Mouse (Mus musculus) G1E (cell line): ENCODE results near the gene Lancl2. TPM values are rescaled to one million over a fixed set of nuclear protein-coding genes. Genes with fewer than 3 reads are reported as not detected.

Experiments used
- ATAC-seq: 2 replicates; pipeline ENCODE4 v1.8.0; 2016; ENCODE audit warnings: mild to moderate bottlenecking; ENCODE audit not compliant: insufficient number of reproducible peaks, poor library complexity, low FRiP score, severe bottlenecking; ENCODE audit errors: extremely low read depth
- DNase-seq: peaks from one replicate; pipeline ENCODE4 v3.0.0; 2012; ENCODE audit warnings: low spot score
- H3K27me3 ChIP-seq: 2 replicates; pipeline ENCODE4 v1.6.1; 2012; ENCODE audit warnings: mild to moderate bottlenecking, low read length, inconsistent platforms; ENCODE audit not compliant: insufficient read depth
- H3K36me3 ChIP-seq: replicated peaks from 2 replicates; pipeline ENCODE3; 2012; ENCODE audit warnings: mild to moderate bottlenecking, inconsistent platforms
- H3K4me1 ChIP-seq: 2 replicates; pipeline ENCODE4 v1.6.1; 2012; ENCODE audit warnings: low read depth, low read length, inconsistent platforms, mixed read lengths; ENCODE audit not compliant: insufficient read depth
- H3K4me3 ChIP-seq: 2 replicates; pipeline ENCODE4 v1.5.1; 2012; ENCODE audit warnings: low read depth, mild to moderate bottlenecking, inconsistent platforms, low read length, moderate library complexity, mixed read lengths
- H3K9me3 ChIP-seq: replicated peaks from 2 replicates; pipeline ENCODE4 v1.6.1; 2012; ENCODE audit warnings: inconsistent platforms
- CTCF ChIP-seq: IDR thresholded peaks from 2 replicates; pipeline ENCODE4 v1.5.1; 2012; ENCODE audit warnings: low read depth, low read length, inconsistent platforms, mixed read lengths
- GATA1 ChIP-seq: IDR thresholded peaks from 2 replicates; pipeline ENCODE4 v1.6.1; 2012; ENCODE audit warnings: borderline replicate concordance, low read length, inconsistent platforms, mixed read lengths
- GATA2 ChIP-seq: IDR thresholded peaks from 2 replicates; pipeline ENCODE4 v1.6.1; 2012; ENCODE audit warnings: low read depth, low read length, inconsistent platforms, borderline replicate concordance
- POLR2AphosphoS5 ChIP-seq: IDR thresholded peaks from 2 replicates; pipeline ENCODE4 v1.6.1; 2012; ENCODE audit warnings: low read depth, low read length, inconsistent platforms; ENCODE audit not compliant: insufficient replicate concordance
- TAL1 ChIP-seq: conservative IDR thresholded peaks from 2 replicates; pipeline ENCODE4 v1.6.1; 2012; ENCODE audit warnings: low read depth, low read length, inconsistent platforms, mixed read lengths
- polyA plus RNA-seq: library from polyadenylated mRNA; stranded (reverse); fragments of >175 nt; gene quantifications from 2 replicates; pipeline ENCODE4 v1.2.3, GENCODE M21; 2012
- total RNA-seq, 2 experiments: library from RNA; stranded (forward) in 1 of 2; stranded (reverse) in 1 of 2; fragments of 200-1000 nt in 1 of 2; fragments of >200 nt in 1 of 2; fragmentation: Nextera tagmentation in 1 of 2; gene quantifications; 2 replicates each; pipeline ENCODE4 v1.2.3; 2014 to 2017

Lancl2 gene
- total and polyA plus RNA-seq, 3 experiments, result 22.1 to 33.8 (median 26.2) TPM

DNA sequence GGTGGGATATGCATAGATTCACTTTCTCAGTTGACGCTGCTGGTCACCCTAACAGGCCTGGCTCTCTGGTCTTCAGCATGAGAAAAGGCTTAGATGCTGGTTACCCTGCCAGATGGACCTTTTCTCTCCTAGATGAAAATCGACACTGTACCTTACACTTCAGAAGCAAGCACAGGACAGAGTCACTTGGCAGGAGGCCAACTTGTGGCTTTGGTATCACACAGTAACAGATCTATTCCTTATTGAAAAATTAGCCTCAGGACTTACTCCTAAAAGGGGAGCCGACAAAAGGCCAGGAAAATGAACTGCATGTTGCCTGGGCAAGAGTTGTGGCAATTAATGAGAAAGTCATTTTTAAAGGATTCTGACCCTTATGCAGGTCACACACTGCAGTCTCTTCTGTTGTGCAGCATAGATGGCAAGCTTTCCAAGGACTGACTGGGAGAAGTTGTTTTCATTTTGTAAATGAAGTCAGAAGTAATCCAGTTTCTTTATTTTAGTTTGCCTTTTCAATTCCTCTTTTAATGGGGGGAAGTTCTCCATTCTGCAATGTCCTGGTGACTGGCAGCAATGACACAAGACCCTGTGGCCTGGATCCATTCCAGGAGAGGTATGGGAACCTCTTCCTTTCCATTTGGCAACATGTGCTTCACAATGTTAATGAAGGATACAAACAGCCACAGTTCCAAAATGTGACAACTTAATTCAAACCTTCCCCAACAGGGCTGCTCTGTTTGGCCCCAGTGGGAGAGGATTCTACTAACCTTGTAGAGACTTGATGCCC lies 62.9 kb downstream of the Lancl2 start:
- no peak overlapping the region for H3K4me3 ChIP-seq
- ATAC-seq (0 out of 2 replicates have a peak, but pooled peaks have one; percentile 6), DNase-seq (no peak)
- H3K36me3 ChIP-seq, result peaks cover 18% of the 10 kb centered on the region
- no peaks in the 10 kb centered on the region for H3K9me3 ChIP-seq
- H3K4me1 ChIP-seq, result peaks cover 74% of the 10 kb centered on the region
- no peaks in the 10 kb centered on the region for H3K27me3 ChIP-seq
- no peak for TF ChIP-seq GATA2
- no peak for TF ChIP-seq GATA1
- no peak for TF ChIP-seq TAL1
- TF ChIP-seq CTCF, result no peak

DNA sequence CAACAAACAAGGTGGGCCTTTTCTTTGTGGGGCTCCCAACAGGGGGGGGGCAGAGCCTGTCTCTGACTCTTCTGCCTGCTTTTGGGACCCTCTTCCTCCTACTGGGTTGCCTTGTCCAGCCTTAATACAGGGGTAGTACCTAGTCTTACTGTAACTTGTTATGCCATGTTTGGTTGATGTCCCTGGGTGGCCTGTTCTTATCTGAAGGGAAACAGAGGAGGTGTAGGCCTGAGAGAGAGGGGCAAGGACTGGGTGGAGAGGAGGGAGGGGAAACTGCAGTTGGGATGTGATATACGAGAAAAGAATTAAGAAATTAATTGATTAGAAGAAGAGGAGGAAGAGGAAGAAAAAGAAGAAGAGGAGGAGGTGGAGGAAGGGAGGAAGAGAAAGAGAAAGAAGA lies 63.9 kb downstream of the Lancl2 start:
- Histone ChIP-seq H3K36me3 (peaks cover 16% of the 10 kb centered on the region), H3K27me3 (no peaks in the 10 kb centered on the region), H3K4me1 (peaks cover 74% of the 10 kb centered on the region), H3K9me3 (no peaks in the 10 kb centered on the region), H3K4me3 (no peak overlapping the region; the same call in 1 of the 2 replicates)
- ATAC-seq, result peak; percentile 42; the same call in 1 of the 2 replicates
- DNase-seq, result no peak
- TF ChIP-seq POLR2AphosphoS5 (no peak), TAL1 (no peak), GATA2 (no peak), CTCF (no peak), GATA1 (no peak)

DNA sequence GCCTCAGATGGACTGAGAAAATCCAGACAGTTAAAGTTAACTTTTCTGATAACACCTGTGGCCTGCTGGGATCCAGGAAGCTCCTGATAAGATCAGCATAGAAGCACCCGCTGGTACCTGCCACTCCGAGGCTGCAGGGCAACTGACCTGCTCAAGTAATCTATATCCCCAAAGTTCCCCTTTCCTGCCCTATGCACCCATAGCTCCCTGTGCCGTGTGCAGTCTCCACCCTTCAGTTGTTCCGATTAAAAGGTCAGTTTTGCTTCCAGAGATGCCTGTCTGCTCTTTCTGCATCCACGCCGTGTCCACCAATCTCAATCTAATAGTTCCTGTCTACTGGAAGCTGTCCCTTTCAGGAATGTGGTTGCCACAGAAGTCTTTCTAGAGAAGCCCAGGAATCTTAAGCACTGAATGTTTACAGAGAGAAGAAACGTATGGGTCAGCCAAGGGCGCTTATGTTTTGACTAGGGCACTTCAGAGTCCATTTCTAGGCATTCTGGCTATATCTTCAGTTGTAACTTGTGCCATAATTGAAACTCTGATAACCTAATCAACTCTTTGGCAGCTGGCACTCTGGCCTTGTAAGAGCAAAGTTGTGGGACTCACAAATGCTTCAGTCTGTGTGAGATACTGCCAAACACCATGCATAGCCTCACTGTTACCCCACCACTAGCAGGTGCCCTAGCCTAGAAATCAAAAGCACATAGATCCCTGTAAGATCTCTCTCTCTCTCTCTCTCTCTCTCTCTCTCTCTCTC lies 65.0 kb downstream of the Lancl2 start:
- ATAC-seq (peak; percentile 18), DNase-seq (no peak)
- no peak for TF ChIP-seq POLR2AphosphoS5
- no peak for TF ChIP-seq GATA1
- no peak for TF ChIP-seq CTCF
- TF ChIP-seq TAL1, result no peak
- peak overlapping the region; percentile 45; the same call in 1 of the 2 replicates for H3K4me3 ChIP-seq
- no peaks in the 10 kb centered on the region for H3K27me3 ChIP-seq
- peaks cover 72% of the 10 kb centered on the region for H3K4me1 ChIP-seq
- H3K9me3 ChIP-seq, result no peaks in the 10 kb centered on the region
- peaks cover 16% of the 10 kb centered on the region for H3K36me3 ChIP-seq

DNA sequence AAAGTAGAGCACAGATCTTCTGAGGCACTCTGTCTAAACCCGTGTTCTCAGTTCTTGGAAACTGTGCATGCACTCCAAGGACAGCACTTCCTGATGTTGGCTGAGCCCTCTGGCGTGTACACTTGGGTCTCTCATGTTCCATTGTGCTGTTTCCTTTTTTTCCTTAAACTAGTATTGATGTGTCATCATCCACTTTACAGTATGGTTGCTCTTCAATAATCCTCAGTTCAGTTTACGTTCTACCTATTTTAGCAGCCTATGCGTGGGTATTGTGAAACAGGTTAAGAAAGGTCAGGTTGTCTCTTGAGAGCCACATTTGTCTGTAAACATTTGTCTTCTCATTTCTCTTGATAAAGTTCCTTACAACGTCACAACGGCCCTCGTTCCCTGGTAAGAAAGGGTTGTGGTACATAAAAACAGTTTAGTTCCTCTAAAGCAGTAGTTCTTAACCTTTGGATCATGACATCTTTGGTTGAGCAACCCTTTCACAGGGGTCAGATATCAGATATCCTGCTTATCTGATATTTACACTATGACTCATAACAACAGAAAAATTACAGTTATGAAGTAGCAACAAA lies 66.7 kb downstream of the Lancl2 start:
- Histone ChIP-seq H3K4me1 (peaks cover 56% of the 10 kb centered on the region), H3K4me3 (no peak overlapping the region), H3K27me3 (no peaks in the 10 kb centered on the region), H3K36me3 (peaks cover 27% of the 10 kb centered on the region), H3K9me3 (no peaks in the 10 kb centered on the region)
- ATAC-seq (0 out of 2 replicates have a peak, but pooled peaks have one; percentile 10), DNase-seq (no peak)
- no peak for TF ChIP-seq GATA2
- TF ChIP-seq CTCF, result no peak
- TF ChIP-seq TAL1, result no peak
- no peak for TF ChIP-seq GATA1
- no peak for TF ChIP-seq POLR2AphosphoS5

DNA sequence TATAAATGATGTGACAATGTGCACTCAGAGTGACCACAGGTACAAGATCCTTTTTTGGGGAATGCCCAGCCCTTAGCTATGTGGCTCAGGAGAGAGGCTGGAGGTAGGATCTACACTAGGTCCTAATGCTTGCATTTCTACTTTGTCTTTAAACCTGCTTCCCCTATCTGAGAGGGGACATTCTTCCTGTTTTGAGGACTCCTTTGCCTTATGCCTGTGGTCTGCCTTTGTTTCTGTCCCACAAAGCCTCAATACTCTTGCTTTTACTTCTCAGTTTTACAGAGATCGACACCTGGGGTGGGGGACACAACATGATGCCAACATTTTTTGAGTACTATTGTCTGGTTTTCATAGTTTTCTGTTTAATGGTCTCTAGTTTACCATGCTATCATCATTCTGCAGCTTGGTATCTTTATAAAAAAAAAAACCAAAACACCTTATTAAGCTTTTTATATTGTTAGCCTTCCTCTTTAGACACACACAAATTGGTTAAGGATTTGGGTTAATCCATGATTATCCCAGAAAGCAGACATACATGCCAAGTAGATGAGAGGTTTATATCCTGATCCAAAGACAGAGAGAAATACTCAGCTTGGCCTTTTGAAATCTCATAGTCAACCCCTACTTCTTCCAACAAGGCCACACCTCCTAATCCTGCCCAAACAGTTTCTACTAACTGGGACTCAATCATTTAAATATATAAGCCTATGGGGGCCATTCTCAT lies 68.3 kb downstream of the Lancl2 start:
- DNase-seq (no peak), ATAC-seq (no peak)
- TF ChIP-seq TAL1, result no peak
- no peak for TF ChIP-seq CTCF
- no peak for TF ChIP-seq GATA1
- no peak for TF ChIP-seq GATA2
- TF ChIP-seq POLR2AphosphoS5, result no peak
- Histone ChIP-seq H3K4me3 (no peak overlapping the region), H3K9me3 (no peaks in the 10 kb centered on the region), H3K4me1 (peaks cover 41% of the 10 kb centered on the region), H3K27me3 (no peaks in the 10 kb centered on the region), H3K36me3 (peaks cover 32% of the 10 kb centered on the region)

DNA sequence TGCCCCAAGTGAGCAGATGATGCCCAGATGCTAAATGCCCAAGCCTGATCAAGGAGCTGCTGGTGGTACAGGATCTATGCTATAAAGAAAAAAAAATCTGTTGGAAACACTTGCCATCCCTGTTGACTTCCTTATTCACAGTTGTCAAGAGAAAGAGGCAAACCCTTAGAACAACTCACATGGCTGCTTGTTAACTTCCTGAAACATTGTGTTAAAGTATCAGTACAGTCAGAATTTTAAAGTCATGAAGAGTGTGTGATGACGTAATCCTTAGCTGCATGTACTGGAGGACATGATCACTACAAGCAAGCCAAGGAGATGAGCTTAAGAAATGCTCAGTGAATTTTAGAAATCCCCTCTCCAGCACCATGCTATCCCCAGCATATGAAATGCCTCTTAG lies 71.5 kb downstream of the Lancl2 start:
- H3K36me3 ChIP-seq, result peaks cover 50% of the 10 kb centered on the region
- ATAC-seq, result no peak

More for the DNA sequence above, 71.5 kb downstream of the Lancl2 start:
- TF ChIP-seq GATA1 (no peak), TAL1 (no peak), GATA2 (no peak), CTCF (no peak), POLR2AphosphoS5 (no peak)
- DNase-seq, result no peak
- no peaks in the 10 kb centered on the region for H3K27me3 ChIP-seq
- H3K4me1 ChIP-seq, result peaks cover 12% of the 10 kb centered on the region
- H3K4me3 ChIP-seq, result no peak overlapping the region
- no peaks in the 10 kb centered on the region for H3K9me3 ChIP-seq
